In the genomic region with DNA sequence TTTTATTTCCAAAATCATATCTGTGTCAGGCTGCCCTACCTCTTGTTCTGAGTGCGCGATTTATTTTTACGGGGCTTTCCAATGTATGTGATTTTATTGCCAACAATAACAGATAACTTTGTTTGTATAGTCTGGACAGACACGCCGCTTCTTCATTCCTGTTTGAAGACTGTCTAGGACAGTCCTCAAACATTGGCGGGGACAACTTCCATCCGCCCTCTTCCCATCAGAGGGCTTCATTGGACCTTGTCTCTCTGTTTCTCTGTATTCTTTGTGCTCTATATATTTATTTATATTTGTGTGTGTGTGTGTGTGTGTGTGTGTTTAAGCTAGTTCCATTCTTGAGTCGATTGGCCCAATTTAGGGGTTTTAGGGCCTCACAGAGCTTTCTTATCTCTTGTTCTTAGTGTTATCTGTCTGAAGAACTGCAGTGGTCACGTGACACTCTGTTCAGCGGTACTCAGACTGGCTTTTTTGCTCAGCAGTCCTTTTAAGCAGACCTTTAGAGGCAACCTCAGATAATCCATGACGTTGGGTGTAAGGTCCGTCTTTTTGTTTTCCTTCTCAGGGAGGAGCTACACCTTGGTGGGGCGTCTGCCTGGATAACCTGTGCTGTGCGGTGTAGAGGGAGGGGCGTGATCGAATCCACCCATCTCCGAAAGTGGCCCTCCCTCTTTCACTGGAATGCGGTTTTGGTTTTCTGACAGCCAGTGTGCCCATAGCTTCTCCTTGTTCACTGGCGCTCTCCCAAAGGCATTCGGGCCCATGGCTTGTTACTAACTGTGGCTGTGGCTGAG, we compare ENCODE assay signal across 9 mouse cellular contexts. TPM values are rescaled to one million over a fixed set of nuclear protein-coding genes. Genes with fewer than 3 reads are reported as not detected.
A peak's percentile ranks its signal among the peaks of the same experiment; 100 is the strongest.
DNase-seq lines count a peak whose midpoint lies in the region; ATAC-seq and TF ChIP-seq lines count a peak whose summit lies in the region.
"Had no signal": no experiment of that assay in that cellular context is flagged by ENCODE, and none has a peak within 500 bp of the region (broad histone marks: within the 10 kb centered on the region; RNA-seq: fewer than 3 reads in every experiment).

No protein-coding gene starts in this region.

- TF ChIP-seq POLR2A in kidney, adult 2 months (IDR thresholded peaks at IDR 0.05; ENCODE audit: low read depth, low read length), result no peak

- peak overlapping the region; percentile 48 for H3K4me2 ChIP-seq in kidney, embryonic 16.5 days (replicated peaks; ENCODE audit: low read depth, low read length)
- peak overlapping the region; percentile 21; the same call in 1 of the 2 replicates for H3K4me2 ChIP-seq in forebrain, postnatal 0 days (ENCODE audit: low read depth)
- peak overlapping the region; percentile 60 for H3K4me2 ChIP-seq in liver, embryonic 16.5 days (ENCODE audit: low read depth, low read length)

- 47% methylated on average over 20 of the region's 20 CpGs for WGBS in kidney, embryonic 16.5 days
- whole genome bisulfite sequencing in kidney, adult 2 months, result 58% methylated on average over 20 of the region's 20 CpGs
- whole genome bisulfite sequencing in forebrain, postnatal 0 days, result 48% methylated on average over 20 of the region's 20 CpGs
- WGBS in liver, embryonic 16.5 days (ENCODE audit: insufficient replicate concordance), result 39% methylated on average over 20 of the region's 20 CpGs

- DNase-seq in kidney, adult 2 months, result no peak
- no peak for DNase-seq in forebrain, postnatal 0 days
- peak; percentile 13 for DNase-seq in retina, postnatal 1 day
- no peak for DNase-seq in cerebellum, adult 9-11 months
- no peak for DNase-seq in cerebellum, adult 11-12 months
- no peak for DNase-seq in ovary, postnatal 10 days (ENCODE audit: low spot score)

- peak overlapping the region; percentile 22; the same call in 1 of the 2 replicates for H3K4me3 ChIP-seq in kidney, embryonic 16.5 days (ENCODE audit: low read length)
- H3K4me3 ChIP-seq in kidney, adult 2 months (ENCODE audit: insufficient read depth, low read depth, low read length), result no peak overlapping the region
- H3K4me3 ChIP-seq in forebrain, postnatal 0 days (ENCODE audit: low read depth, low read length), result no peak overlapping the region
- H3K4me3 ChIP-seq in liver, embryonic 16.5 days (ENCODE audit: low read depth, low read length), result peak overlapping the region; percentile 51
- H3K4me3 ChIP-seq: myocyte had no signal

- H3K27ac ChIP-seq in kidney, embryonic 16.5 days (ENCODE audit: low read length), result no peak overlapping the region
- no peak overlapping the region for H3K27ac ChIP-seq in kidney, adult 2 months (ENCODE audit: insufficient read depth, low read depth, low read length)
- no peak overlapping the region for H3K27ac ChIP-seq in forebrain, postnatal 0 days (ENCODE audit: low read depth, low read length)
- 0 out of 2 replicates have a peak overlapping the region, but pooled peaks have one; percentile 19 for H3K27ac ChIP-seq in liver, embryonic 16.5 days (ENCODE audit: low read length)

- H3K9me3 ChIP-seq in kidney, embryonic 16.5 days (ENCODE audit: low read length), result no peaks in the 10 kb centered on the region
- H3K9me3 ChIP-seq in forebrain, postnatal 0 days (ENCODE audit: low read length), result no peaks in the 10 kb centered on the region
- H3K9me3 ChIP-seq in liver, embryonic 16.5 days (replicated peaks; ENCODE audit: control insufficient read depth, low read length), result no peaks in the 10 kb centered on the region

- H3K9ac ChIP-seq in kidney, embryonic 16.5 days (replicated peaks; ENCODE audit: low read length), result 0 out of 2 replicates have a peak overlapping the region, but pooled peaks have one; percentile 12
- no peak overlapping the region for H3K9ac ChIP-seq in forebrain, postnatal 0 days
- H3K9ac ChIP-seq in liver, embryonic 16.5 days (ENCODE audit: low read depth, low read length), result no peak overlapping the region

- ATAC-seq in kidney, embryonic 16.5 days (ENCODE audit: low FRiP score, low TSS enrichment), result 0 out of 2 replicates have a peak, but pooled peaks have one; percentile 31
- no peak for ATAC-seq in forebrain, postnatal 0 days
- ATAC-seq in liver, embryonic 16.5 days (ENCODE audit: low read depth), result peak; percentile 87

- TF ChIP-seq CTCF in kidney, adult 2 months (conservative IDR thresholded peaks at IDR 0.05; ENCODE audit: insufficient read depth, insufficient read length, low read depth, low read length), result no peak
- TF ChIP-seq CTCF in forebrain, postnatal 0 days (IDR thresholded peaks at IDR 0.05; ENCODE audit: low read depth), result no peak

- H3K36me3 ChIP-seq in kidney, embryonic 16.5 days (ENCODE audit: insufficient read depth, low read length), result no peaks in the 10 kb centered on the region
- H3K36me3 ChIP-seq in kidney, adult 2 months (ENCODE audit: control insufficient read depth, insufficient read depth, low read length), result no peaks in the 10 kb centered on the region
- H3K36me3 ChIP-seq in forebrain, postnatal 0 days (ENCODE audit: insufficient read depth), result no peaks in the 10 kb centered on the region
- no peaks in the 10 kb centered on the region for H3K36me3 ChIP-seq in liver, embryonic 16.5 days (ENCODE audit: control insufficient read depth, insufficient read depth)

- peaks cover 7% of the 10 kb centered on the region; the same call in 1 of the 2 replicates for H3K4me1 ChIP-seq in kidney, embryonic 16.5 days (ENCODE audit: insufficient read depth, low read length)
- no peaks in the 10 kb centered on the region for H3K4me1 ChIP-seq in kidney, adult 2 months (ENCODE audit: control insufficient read depth, insufficient read depth, low read length)
- no peaks in the 10 kb centered on the region for H3K4me1 ChIP-seq in forebrain, postnatal 0 days (ENCODE audit: insufficient read depth)
- H3K4me1 ChIP-seq in liver, embryonic 16.5 days (ENCODE audit: control insufficient read depth, low read depth, low read length), result peaks cover 8% of the 10 kb centered on the region

- no peaks in the 10 kb centered on the region for H3K27me3 ChIP-seq in kidney, embryonic 16.5 days (ENCODE audit: insufficient read depth, low read length)
- no peaks in the 10 kb centered on the region for H3K27me3 ChIP-seq in kidney, adult 2 months (replicated peaks; ENCODE audit: control insufficient read depth, insufficient read depth, low read length)
- H3K27me3 ChIP-seq in forebrain, postnatal 0 days (ENCODE audit: insufficient read depth, low read length), result no peaks in the 10 kb centered on the region
- H3K27me3 ChIP-seq in liver, embryonic 16.5 days (ENCODE audit: control insufficient read depth, insufficient read depth, low read depth, low read length), result no peaks in the 10 kb centered on the region

RNA-seq across cellular contexts. Expression of a gene that starts 54.4 kb away (rescaled TPM):
- polyA plus RNA-seq in kidney, embryonic 16.5 days (2015; fragmentation: Nextera tagmentation; extraction: Ambion mirVana), result 7.7 and 8.2 TPM in 2 replicates
- polyA plus RNA-seq in kidney, adult 2 months (2012; rRNA removed), result 23.6 and 30.1 TPM in 2 replicates
- 3.2 and 6.6 TPM in 2 replicates for total RNA-seq in forebrain, postnatal 0 days (2014; rRNA removed)
- 4.2 and 4.6 TPM in 2 replicates for polyA plus RNA-seq in forebrain, postnatal 0 days (2015; fragmentation: Nextera tagmentation; extraction: Ambion mirVana)
- 10.6 and 13.5 TPM in 2 replicates for polyA plus RNA-seq in liver, embryonic 16.5 days (2015; fragmentation: Nextera tagmentation; extraction: Ambion mirVana)

Comparison
In these comparisons a context has a peak if more than half of its experiments do, and no peak if none do; other contexts are left out.
1. H3K4me3 ChIP-seq: peak in kidney, embryonic 16.5 days (single experiment) and liver, embryonic 16.5 days (single experiment); none in kidney, adult 2 months (single experiment) and forebrain, postnatal 0 days (single experiment).
2. Peak in every context shown above with its lines, with median percentiles within 50 percentile points of each other: H3K4me2 ChIP-seq.